Mouse (Mus musculus) lung, adult 2 months (tissue): Measurements from ENCODE around the gene Gm20388.

Experiments
- CTCF ChIP-seq: fragments of 200-500 bp; IDR thresholded peaks from 2 replicates; pipeline ENCODE4 v1.5.1; 2011; ENCODE audit warnings: mild to moderate bottlenecking, low read length, control low read depth; ENCODE audit not compliant: insufficient read depth
- POLR2A ChIP-seq: fragments of 200-500 bp; IDR thresholded peaks from 2 replicates; pipeline ENCODE4 v1.6.1; 2011; ENCODE audit warnings: low read depth, mild to moderate bottlenecking, control low read depth, low read length, borderline replicate concordance; ENCODE audit errors: extremely low read depth

DNA sequence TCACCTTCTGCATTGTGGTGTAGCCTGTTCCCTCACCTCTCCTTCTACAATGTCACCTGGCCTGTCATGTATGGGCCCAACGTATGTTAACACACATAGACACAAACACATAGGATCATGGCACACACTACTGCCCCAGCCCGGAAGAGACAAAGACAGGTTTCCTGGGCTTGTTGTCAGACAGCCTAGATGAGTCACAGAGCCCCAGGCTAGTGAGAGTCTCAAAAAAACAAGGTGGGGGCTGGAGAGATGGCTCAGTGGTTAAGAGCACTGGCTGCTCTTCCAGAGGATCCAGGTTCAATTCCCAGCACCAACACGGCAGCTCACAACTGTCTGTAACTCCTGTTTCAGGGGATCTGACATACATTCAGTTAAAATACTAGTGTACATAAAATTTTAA lies 2967.6 kb downstream of the Gm20388 start:
- no peak for TF ChIP-seq CTCF
- TF ChIP-seq POLR2A, result no peak
